Mouse (Mus musculus): ENCODE measurements at regions not wholly inside any gene's neighbourhood (a gene's known extent, or its start where the extent isn't known, plus 50 kb on each side); places are given as distances from the start of the nearest gene placed in this dataset.
A peak's percentile ranks its signal among the peaks of the same experiment; 100 is the strongest.

GRCm38 (mm10) chr2:50885280-50885923 is 263.5 kb downstream of the Rnd3 start:
- no peak for TF ChIP-seq CTCF (IDR thresholded peaks at IDR 0.05; ENCODE audit: low read depth)
- WGBS = 43% methylated on average over 4 of the region's 4 CpGs
- Histone ChIP-seq H3K9ac (ENCODE audit: low read depth, low read length) (no peak overlapping the region), H3K27ac (ENCODE audit: low read depth, low read length) (no peak overlapping the region), H3K27me3 (replicated peaks; ENCODE audit: control insufficient read depth, insufficient read depth, low read length) (no peaks in the 10 kb centered on the region), H3K4me3 (ENCODE audit: low read depth, low read length) (no peak overlapping the region), H3K9me3 (ENCODE audit: control insufficient read depth) (no peaks in the 10 kb centered on the region), H3K4me1 (replicated peaks; ENCODE audit: control insufficient read depth, insufficient read depth, low read length) (0 out of 2 replicates have a peak, but pooled peaks cover 2% of the 10 kb centered on the region), H3K36me3 (ENCODE audit: control insufficient read depth, insufficient read depth) (no peaks in the 10 kb centered on the region), H3K4me2 (replicated peaks; ENCODE audit: low read depth) (no peak overlapping the region)
- ATAC-seq = peak; percentile 41; the same call in 1 of the 2 replicates

GRCm38 (mm10) chr2:50881514-50882038 is 267.3 kb downstream of the Rnd3 start:
- WGBS = 61% methylated on average over 4 of the region's 4 CpGs
- Histone ChIP-seq H3K4me3 (ENCODE audit: low read depth, low read length) (no peak overlapping the region), H3K4me2 (replicated peaks; ENCODE audit: low read depth) (no peak overlapping the region), H3K27me3 (replicated peaks; ENCODE audit: control insufficient read depth, insufficient read depth, low read length) (no peaks in the 10 kb centered on the region), H3K9ac (ENCODE audit: low read depth, low read length) (no peak overlapping the region), H3K27ac (ENCODE audit: low read depth, low read length) (no peak overlapping the region), H3K9me3 (ENCODE audit: control insufficient read depth) (no peaks in the 10 kb centered on the region), H3K36me3 (ENCODE audit: control insufficient read depth, insufficient read depth) (no peaks in the 10 kb centered on the region), H3K4me1 (replicated peaks; ENCODE audit: control insufficient read depth, insufficient read depth, low read length) (0 out of 2 replicates have a peak, but pooled peaks cover 2% of the 10 kb centered on the region)
- no peak for ATAC-seq
- no peak for TF ChIP-seq CTCF (IDR thresholded peaks at IDR 0.05; ENCODE audit: low read depth)

GRCm38 (mm10) chr2:50880806-50881205 is 268.1 kb downstream of the Rnd3 start:
- no peaks in the 10 kb centered on the region for H3K27me3 ChIP-seq (replicated peaks; ENCODE audit: control insufficient read depth, insufficient read depth, low read length)
- WGBS = 93% methylated on average over 4 of the region's 4 CpGs
- no peak for ATAC-seq
- no peak overlapping the region for H3K9ac ChIP-seq (ENCODE audit: low read depth, low read length)
- H3K4me3 ChIP-seq (ENCODE audit: low read depth, low read length) = no peak overlapping the region
- no peak overlapping the region for H3K4me2 ChIP-seq (replicated peaks; ENCODE audit: low read depth)
- H3K4me1 ChIP-seq (replicated peaks; ENCODE audit: control insufficient read depth, insufficient read depth, low read length) = 0 out of 2 replicates have a peak, but pooled peaks cover 2% of the 10 kb centered on the region
- no peak for TF ChIP-seq CTCF (IDR thresholded peaks at IDR 0.05; ENCODE audit: low read depth)
- H3K36me3 ChIP-seq (ENCODE audit: control insufficient read depth, insufficient read depth) = no peaks in the 10 kb centered on the region
- no peak overlapping the region for H3K27ac ChIP-seq (ENCODE audit: low read depth, low read length)
- no peaks in the 10 kb centered on the region for H3K9me3 ChIP-seq (ENCODE audit: control insufficient read depth)

GRCm38 (mm10) chr2:50877716-50878115 is 271.2 kb downstream of the Rnd3 start:
- 43% methylated on average over 17 of the region's 17 CpGs for WGBS
- ATAC-seq = peak; percentile 61
- no peaks in the 10 kb centered on the region for H3K9me3 ChIP-seq (ENCODE audit: control insufficient read depth)
- peak overlapping the region; percentile 40; the same call in 1 of the 2 replicates for H3K4me2 ChIP-seq (replicated peaks; ENCODE audit: low read depth)
- no peaks in the 10 kb centered on the region for H3K36me3 ChIP-seq (ENCODE audit: control insufficient read depth, insufficient read depth)
- H3K9ac ChIP-seq (ENCODE audit: low read depth, low read length) = no peak overlapping the region
- H3K4me1 ChIP-seq (replicated peaks; ENCODE audit: control insufficient read depth, insufficient read depth, low read length) = no peaks in the 10 kb centered on the region
- H3K27ac ChIP-seq (ENCODE audit: low read depth, low read length) = no peak overlapping the region
- no peak overlapping the region for H3K4me3 ChIP-seq (ENCODE audit: low read depth, low read length)
- TF ChIP-seq CTCF (IDR thresholded peaks at IDR 0.05; ENCODE audit: low read depth) = no peak
- no peaks in the 10 kb centered on the region for H3K27me3 ChIP-seq (replicated peaks; ENCODE audit: control insufficient read depth, insufficient read depth, low read length)

- Histone ChIP-seq H3K27me3 (replicated peaks; ENCODE audit: control insufficient read depth, insufficient read depth, low read length) (no peaks in the 10 kb centered on the region), H3K4me1 (replicated peaks; ENCODE audit: control insufficient read depth, insufficient read depth, low read length) (no peaks in the 10 kb centered on the region), H3K4me3 (ENCODE audit: low read depth, low read length) (no peak overlapping the region), H3K9me3 (ENCODE audit: control insufficient read depth) (no peaks in the 10 kb centered on the region), H3K36me3 (ENCODE audit: control insufficient read depth, insufficient read depth) (no peaks in the 10 kb centered on the region), H3K4me2 (replicated peaks; ENCODE audit: low read depth) (no peak overlapping the region), H3K9ac (ENCODE audit: low read depth, low read length) (no peak overlapping the region), H3K27ac (ENCODE audit: low read depth, low read length) (no peak overlapping the region)
- WGBS = 86% methylated on average over 6 of the region's 6 CpGs
- ATAC-seq = no peak
- no peak for TF ChIP-seq CTCF (IDR thresholded peaks at IDR 0.05; ENCODE audit: low read depth)
These were observed 273.8 kb downstream of the Rnd3 start for GRCm38 (mm10) chr2:50875072-50875471.

GRCm38 (mm10) chr2:50853538-50854244 is 295.2 kb downstream of the Rnd3 start:
- no peak for ATAC-seq
- H3K36me3 ChIP-seq (ENCODE audit: control insufficient read depth, insufficient read depth) = no peaks in the 10 kb centered on the region
- no peak overlapping the region for H3K4me3 ChIP-seq (ENCODE audit: low read depth, low read length)
- no peak overlapping the region for H3K4me2 ChIP-seq (replicated peaks; ENCODE audit: low read depth)
- WGBS = 86% methylated on average over 8 of the region's 8 CpGs
- no peak overlapping the region for H3K27ac ChIP-seq (ENCODE audit: low read depth, low read length)
- H3K27me3 ChIP-seq (replicated peaks; ENCODE audit: control insufficient read depth, insufficient read depth, low read length) = no peaks in the 10 kb centered on the region
- H3K4me1 ChIP-seq (replicated peaks; ENCODE audit: control insufficient read depth, insufficient read depth, low read length) = no peaks in the 10 kb centered on the region
- no peak for TF ChIP-seq CTCF (IDR thresholded peaks at IDR 0.05; ENCODE audit: low read depth)
- no peaks in the 10 kb centered on the region for H3K9me3 ChIP-seq (ENCODE audit: control insufficient read depth)
- no peak overlapping the region for H3K9ac ChIP-seq (ENCODE audit: low read depth, low read length)
